Mouse (Mus musculus) megakaryocyte, embryonic 14.5 days (primary cell): ENCODE measurements at regions not wholly inside any gene's neighbourhood (a gene's known extent, or its start where the extent isn't known, plus 50 kb on each side); places are given as distances from the start of the nearest gene placed in this dataset.

Experiments used
- H3K27me3 ChIP-seq: replicated peaks from 2 replicates; pipeline ENCODE3; 2012; ENCODE audit warnings: inconsistent platforms
- H3K36me3 ChIP-seq: replicated peaks from 2 replicates; pipeline ENCODE3; 2012; ENCODE audit warnings: low read length, inconsistent platforms, mixed read lengths
- H3K4me1 ChIP-seq: 2 replicates; pipeline ENCODE4 v1.6.1; 2012; ENCODE audit warnings: inconsistent platforms
- H3K4me3 ChIP-seq: replicated peaks from 2 replicates; pipeline ENCODE3; 2012; ENCODE audit warnings: moderate library complexity, mild to moderate bottlenecking, inconsistent platforms
- H3K9me3 ChIP-seq: 2 replicates; pipeline ENCODE4 v1.6.1; 2012; ENCODE audit warnings: inconsistent platforms
- FLI1 ChIP-seq: IDR thresholded peaks from 2 replicates; pipeline ENCODE4 v1.6.1; 2012; ENCODE audit warnings: low read length, inconsistent platforms, mixed read lengths
- GATA1 ChIP-seq: IDR thresholded peaks from 3 replicates; pipeline ENCODE4 v1.6.1; 2012; ENCODE audit warnings: mixed read lengths, low read length, inconsistent platforms, borderline replicate concordance

GRCm38 (mm10) chr6:66012675-66013074 lies 60.3 kb downstream of the 4930544G11Rik start:
- Histone ChIP-seq H3K4me3 (no peak overlapping the region), H3K4me1 (no peaks in the 10 kb centered on the region), H3K27me3 (no peaks in the 10 kb centered on the region), H3K36me3 (no peaks in the 10 kb centered on the region), H3K9me3 (no peaks in the 10 kb centered on the region)
- no peak for TF ChIP-seq FLI1
- no peak for TF ChIP-seq GATA1

DNA sequence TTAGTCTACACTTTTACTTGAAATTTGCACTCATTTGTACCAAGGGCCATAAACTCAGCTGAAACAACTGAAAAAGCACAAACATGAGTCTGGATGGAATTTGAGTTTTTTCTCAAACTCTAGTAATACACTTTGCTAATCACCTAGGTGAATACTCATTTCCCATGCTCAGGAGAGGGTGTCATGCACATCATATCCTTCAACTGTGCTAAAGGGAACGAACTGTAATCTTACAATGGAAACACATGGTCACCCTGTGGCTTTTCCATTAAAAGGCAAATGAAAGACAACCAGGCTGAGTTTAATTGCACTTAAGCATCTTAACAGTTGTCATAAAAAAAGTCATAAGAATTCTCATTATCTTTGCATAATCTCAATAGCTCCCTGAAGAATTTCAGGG lies 71.1 kb downstream of the 4930544G11Rik start:
- Histone ChIP-seq H3K36me3 (no peaks in the 10 kb centered on the region), H3K4me3 (no peak overlapping the region), H3K9me3 (no peaks in the 10 kb centered on the region), H3K4me1 (no peaks in the 10 kb centered on the region), H3K27me3 (no peaks in the 10 kb centered on the region)
- no peak for TF ChIP-seq GATA1
- TF ChIP-seq FLI1 = no peak

GRCm38 (mm10) chr6:66036789-66037188 lies 84.4 kb downstream of the 4930544G11Rik start:
- TF ChIP-seq GATA1 (no peak), FLI1 (no peak)
- Histone ChIP-seq H3K9me3 (no peaks in the 10 kb centered on the region), H3K36me3 (no peaks in the 10 kb centered on the region), H3K4me1 (no peaks in the 10 kb centered on the region), H3K4me3 (no peak overlapping the region), H3K27me3 (no peaks in the 10 kb centered on the region)

- no peaks in the 10 kb centered on the region for H3K9me3 ChIP-seq
These were observed 99.4 kb downstream of the 4930544G11Rik start for GRCm38 (mm10) chr6:66051852-66052251.

DNA sequence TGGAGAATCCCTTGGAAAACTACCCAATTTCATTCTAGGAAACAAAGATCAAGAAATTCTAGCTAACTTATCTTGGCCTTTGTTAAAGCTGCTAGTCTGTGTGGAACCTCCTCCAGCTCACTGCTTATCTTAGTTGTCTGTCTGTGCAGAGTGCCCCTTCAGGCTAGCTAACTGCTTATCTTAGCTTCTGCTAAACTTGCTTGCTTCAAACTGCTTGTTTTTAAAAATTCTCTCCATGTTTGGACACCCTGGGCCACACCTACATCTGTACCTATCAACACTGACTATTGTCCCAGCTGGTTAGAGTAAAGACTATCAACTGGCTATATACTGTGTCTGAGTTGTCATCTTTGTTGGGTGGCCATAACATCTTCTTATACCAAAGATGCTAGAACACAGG lies 100.0 kb downstream of the 4930544G11Rik start:
- no peaks in the 10 kb centered on the region for H3K9me3 ChIP-seq
- TF ChIP-seq GATA1 (no peak), FLI1 (no peak)
- H3K36me3 ChIP-seq = no peaks in the 10 kb centered on the region
- peaks cover 3% of the 10 kb centered on the region; the same call in 1 of the 2 replicates for H3K4me1 ChIP-seq
- H3K27me3 ChIP-seq = no peaks in the 10 kb centered on the region
- H3K4me3 ChIP-seq = no peak overlapping the region

More at GRCm38 (mm10) chr6:66051852-66052251, 99.4 kb downstream of the 4930544G11Rik start:
- Histone ChIP-seq H3K4me3 (no peak overlapping the region), H3K36me3 (no peaks in the 10 kb centered on the region), H3K27me3 (no peaks in the 10 kb centered on the region), H3K4me1 (peaks cover 3% of the 10 kb centered on the region; the same call in 1 of the 2 replicates)
- no peak for TF ChIP-seq FLI1
- TF ChIP-seq GATA1 = no peak

DNA sequence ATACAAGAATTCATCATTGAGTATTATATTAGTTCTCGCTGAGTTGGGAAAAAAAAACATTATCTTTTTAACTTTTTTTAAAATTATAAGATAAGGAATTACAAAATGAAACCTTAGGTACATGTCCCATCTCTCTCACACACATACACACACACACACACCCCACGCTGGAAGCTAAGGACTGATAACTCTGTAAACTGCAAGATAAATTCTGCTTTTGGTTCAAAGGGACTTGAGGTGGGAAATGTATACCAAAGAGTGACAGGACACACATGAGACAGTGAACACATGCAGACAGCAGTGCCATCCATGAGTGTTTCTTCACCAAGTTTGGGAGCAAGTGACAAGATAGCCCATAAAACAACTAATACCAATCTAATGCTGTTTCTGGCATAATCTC lies 100.8 kb downstream of the 4930544G11Rik start:
- H3K36me3 ChIP-seq = no peaks in the 10 kb centered on the region

GRCm38 (mm10) chr6:66068874-66069273 lies 116.5 kb downstream of the 4930544G11Rik start:
- TF ChIP-seq GATA1 = no peak
- no peak for TF ChIP-seq FLI1
- Histone ChIP-seq H3K9me3 (no peaks in the 10 kb centered on the region), H3K4me3 (no peak overlapping the region), H3K36me3 (no peaks in the 10 kb centered on the region), H3K27me3 (no peaks in the 10 kb centered on the region), H3K4me1 (no peaks in the 10 kb centered on the region)

More for the DNA sequence above, 100.8 kb downstream of the 4930544G11Rik start:
- peaks cover 3% of the 10 kb centered on the region; the same call in 1 of the 2 replicates for H3K4me1 ChIP-seq
- H3K27me3 ChIP-seq = no peaks in the 10 kb centered on the region
- TF ChIP-seq FLI1 (no peak), GATA1 (no peak)
- H3K4me3 ChIP-seq = no peak overlapping the region
- no peaks in the 10 kb centered on the region for H3K9me3 ChIP-seq

DNA sequence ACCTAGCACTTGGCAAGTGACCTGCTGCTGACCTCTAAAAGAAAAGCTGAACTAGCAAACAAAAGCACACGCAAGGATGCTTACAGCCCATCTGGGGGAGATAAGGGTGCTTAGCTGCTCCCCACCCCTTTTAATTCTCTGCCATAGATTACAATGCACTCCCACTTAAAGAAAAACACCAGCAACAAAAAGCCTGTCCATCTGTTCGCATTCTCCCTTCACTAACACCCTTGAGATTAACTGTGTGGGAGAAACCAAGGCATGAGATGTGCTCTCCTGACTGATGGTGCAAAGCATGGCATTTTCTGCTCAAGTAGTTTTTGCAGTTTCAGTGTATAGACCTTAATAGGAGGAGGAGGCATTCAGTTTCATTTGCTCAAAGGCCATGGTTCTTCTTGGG lies 125.0 kb downstream of the 4930544G11Rik start:
- H3K36me3 ChIP-seq = no peaks in the 10 kb centered on the region
- TF ChIP-seq GATA1 (no peak), FLI1 (no peak)

DNA sequence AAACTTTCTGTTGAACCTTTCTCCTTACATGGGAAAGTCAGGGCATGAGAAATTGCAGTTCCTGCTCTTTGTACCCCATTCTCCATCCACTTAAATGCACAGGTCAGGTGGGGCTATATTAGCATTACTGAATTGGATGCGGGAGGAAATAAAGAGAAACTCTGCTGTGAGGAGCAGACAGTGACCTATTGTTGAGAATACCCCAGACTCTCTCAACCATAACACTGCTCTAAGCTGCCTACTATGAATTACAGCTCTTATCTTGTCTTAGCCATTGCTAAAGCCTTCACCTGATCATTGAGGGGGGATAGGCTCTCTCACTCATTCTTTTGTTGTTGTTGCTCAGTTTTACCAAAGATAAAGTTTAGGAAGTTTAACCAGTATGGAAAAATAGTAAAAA lies 126.4 kb downstream of the 4930544G11Rik start:
- TF ChIP-seq FLI1 (no peak), GATA1 (no peak)
- H3K9me3 ChIP-seq = no peaks in the 10 kb centered on the region
- H3K4me3 ChIP-seq = no peak overlapping the region

More for the DNA sequence above, 125.0 kb downstream of the 4930544G11Rik start:
- Histone ChIP-seq H3K4me3 (no peak overlapping the region), H3K4me1 (no peaks in the 10 kb centered on the region), H3K9me3 (no peaks in the 10 kb centered on the region), H3K27me3 (no peaks in the 10 kb centered on the region)

DNA sequence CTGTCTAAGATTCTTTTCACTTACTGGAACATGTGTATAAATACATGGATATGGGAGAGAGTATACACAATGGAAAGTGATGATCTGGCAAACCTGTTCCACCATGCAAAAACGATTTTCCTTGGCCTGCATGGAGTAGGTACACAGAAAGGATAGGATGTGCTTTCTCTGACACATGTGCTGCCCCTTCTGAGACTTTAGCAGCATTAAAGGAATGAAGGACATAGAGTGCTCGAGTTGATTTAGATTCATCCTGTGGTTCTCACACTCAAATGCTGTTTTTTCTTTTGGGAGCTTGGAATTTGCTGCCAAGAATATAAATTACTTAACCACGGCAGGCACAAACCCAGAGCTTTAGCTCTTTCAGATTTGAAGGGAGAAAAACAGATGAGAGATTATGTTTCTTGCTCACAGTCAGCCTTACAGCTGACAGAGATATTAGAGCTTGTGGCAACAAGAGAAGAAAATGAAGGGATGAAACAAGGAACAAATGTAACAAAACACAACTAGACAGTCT lies 149.2 kb downstream of the 4930544G11Rik start:
- no peak overlapping the region for H3K4me3 ChIP-seq
- H3K36me3 ChIP-seq = no peaks in the 10 kb centered on the region
- H3K4me1 ChIP-seq = no peaks in the 10 kb centered on the region
- H3K9me3 ChIP-seq = no peaks in the 10 kb centered on the region
- no peaks in the 10 kb centered on the region for H3K27me3 ChIP-seq
- TF ChIP-seq GATA1 = no peak
- no peak for TF ChIP-seq FLI1

More for the DNA sequence above, 126.4 kb downstream of the 4930544G11Rik start:
- no peaks in the 10 kb centered on the region for H3K36me3 ChIP-seq
- H3K27me3 ChIP-seq = no peaks in the 10 kb centered on the region
- H3K4me1 ChIP-seq = no peaks in the 10 kb centered on the region
